Mouse (Mus musculus): ENCODE measurements at regions not wholly inside any gene's neighbourhood (a gene's known extent, or its start where the extent isn't known, plus 50 kb on each side); places are given as distances from the start of the nearest gene placed in this dataset.

DNA sequence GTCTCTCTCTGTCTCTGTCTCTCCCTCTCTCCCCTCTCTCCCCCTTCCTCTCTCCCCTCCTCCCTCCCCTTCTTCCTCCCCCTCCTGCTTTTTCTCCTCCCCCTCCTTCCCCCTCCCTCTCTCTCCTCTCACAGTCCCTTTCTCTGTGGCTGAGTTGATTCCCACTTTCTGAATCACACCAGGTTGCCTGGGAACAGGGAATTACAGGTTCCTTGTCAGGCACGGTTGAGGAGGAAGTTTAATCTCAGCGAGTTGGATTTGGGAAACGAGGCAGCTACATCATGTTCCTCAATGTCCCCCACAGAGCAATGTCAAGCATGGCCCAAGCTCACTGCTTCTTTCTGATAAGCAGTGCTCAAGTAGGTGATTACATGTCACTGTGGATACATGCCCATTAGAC, 386.3 kb upstream of the Kazn start:
- H3K4me2 ChIP-seq: no peak overlapping the region
- H3K9ac ChIP-seq: no peak overlapping the region
- no peaks in the 10 kb centered on the region for H3K36me3 ChIP-seq
- H3K27ac ChIP-seq: no peak overlapping the region
- no peak for ATAC-seq (ENCODE audit: borderline replicate concordance, extremely low read depth, low FRiP score, low TSS enrichment)
- 43% methylated on average over 3 of the region's 3 CpGs for WGBS
- H3K27me3 ChIP-seq: no peaks in the 10 kb centered on the region
- H3K4me1 ChIP-seq: peaks cover 10% of the 10 kb centered on the region
- H3K9me3 ChIP-seq: no peaks in the 10 kb centered on the region
- no peak overlapping the region for H3K4me3 ChIP-seq

DNA sequence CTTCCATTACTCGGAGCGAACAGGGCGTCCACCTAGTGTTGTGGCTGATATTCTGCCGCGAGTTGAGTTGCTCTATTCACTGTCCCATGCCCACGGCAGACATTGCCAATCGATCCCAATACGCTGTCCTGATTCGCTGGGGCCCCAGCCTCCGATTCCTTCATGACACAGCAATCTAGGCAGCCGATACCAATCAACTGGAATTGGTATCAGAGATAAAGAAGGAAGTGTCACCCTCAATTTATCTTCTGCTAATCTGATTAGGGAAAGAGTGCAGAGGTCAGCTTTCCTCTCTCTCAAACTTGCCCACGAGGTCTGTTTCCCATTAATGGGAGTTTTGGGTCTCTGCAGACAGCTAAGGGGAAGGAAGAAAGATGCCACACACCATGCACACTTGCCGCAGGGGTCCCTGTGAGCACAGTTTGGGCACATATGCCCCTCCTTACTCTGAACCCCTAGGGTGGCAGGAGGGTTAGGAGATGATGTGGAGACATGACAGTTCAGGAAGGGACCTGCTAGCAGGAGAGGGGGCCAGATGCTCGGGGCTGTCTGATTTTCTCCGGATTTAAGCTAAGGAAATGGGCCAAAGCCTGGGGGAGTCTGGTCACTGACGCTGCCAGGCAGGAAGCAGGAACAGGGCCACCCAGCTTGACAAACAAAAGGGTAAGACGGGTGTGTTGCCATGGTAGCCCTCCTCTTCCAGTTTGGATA, 383.1 kb upstream of the Kazn start:
- Histone ChIP-seq H3K9ac (no peak overlapping the region), H3K36me3 (no peaks in the 10 kb centered on the region), H3K4me1 (peaks cover 26% of the 10 kb centered on the region), H3K27me3 (no peaks in the 10 kb centered on the region), H3K27ac (no peak overlapping the region), H3K4me2 (no peak overlapping the region), H3K9me3 (no peaks in the 10 kb centered on the region), H3K4me3 (no peak overlapping the region)
- 39% methylated on average over 17 of the region's 17 CpGs for WGBS
- ATAC-seq (ENCODE audit: borderline replicate concordance, extremely low read depth, low FRiP score, low TSS enrichment): no peak

GRCm38 (mm10) chr4:142619396-142619795, 380.2 kb upstream of the Kazn start:
- Histone ChIP-seq H3K9ac (no peak overlapping the region), H3K4me2 (no peak overlapping the region), H3K4me3 (no peak overlapping the region), H3K36me3 (no peaks in the 10 kb centered on the region), H3K27ac (no peak overlapping the region), H3K9me3 (no peaks in the 10 kb centered on the region), H3K27me3 (no peaks in the 10 kb centered on the region), H3K4me1 (peaks cover 26% of the 10 kb centered on the region)
- ATAC-seq (ENCODE audit: borderline replicate concordance, extremely low read depth, low FRiP score, low TSS enrichment): no peak
- 63% methylated on average over 8 of the region's 8 CpGs for WGBS

DNA sequence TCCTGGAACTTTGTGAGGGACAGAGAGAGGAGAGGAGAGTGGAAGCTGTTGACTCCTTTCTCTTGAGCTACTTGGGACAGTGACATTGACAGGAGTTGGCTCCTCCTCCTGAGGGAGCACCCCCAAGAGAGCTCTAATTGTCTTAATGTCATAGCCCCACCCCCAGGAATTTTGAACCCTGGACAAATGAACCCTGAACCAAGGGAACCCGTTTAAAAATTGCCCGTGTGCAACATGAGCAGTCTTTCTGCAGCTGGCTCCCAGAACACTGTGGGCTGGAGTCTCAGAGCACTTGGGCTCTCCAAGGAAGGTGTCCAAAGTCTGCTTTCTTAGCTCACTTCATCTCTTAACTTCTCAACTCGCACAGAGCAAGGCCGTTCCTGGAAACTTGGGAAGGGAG, 379.6 kb upstream of the Kazn start:
- no peak overlapping the region for H3K9ac ChIP-seq
- H3K4me3 ChIP-seq: no peak overlapping the region
- ATAC-seq (ENCODE audit: borderline replicate concordance, extremely low read depth, low FRiP score, low TSS enrichment): no peak
- peaks cover 26% of the 10 kb centered on the region for H3K4me1 ChIP-seq
- H3K4me2 ChIP-seq: no peak overlapping the region
- 13% methylated on average over 4 of the region's 4 CpGs for WGBS
- H3K9me3 ChIP-seq: no peaks in the 10 kb centered on the region
- no peaks in the 10 kb centered on the region for H3K36me3 ChIP-seq
- no peaks in the 10 kb centered on the region for H3K27me3 ChIP-seq
- no peak overlapping the region for H3K27ac ChIP-seq

- Histone ChIP-seq H3K4me1 (peaks cover 23% of the 10 kb centered on the region), H3K27me3 (no peaks in the 10 kb centered on the region), H3K9me3 (no peaks in the 10 kb centered on the region), H3K9ac (no peak overlapping the region), H3K4me2 (no peak overlapping the region), H3K36me3 (no peaks in the 10 kb centered on the region), H3K4me3 (no peak overlapping the region), H3K27ac (no peak overlapping the region)
- ATAC-seq (ENCODE audit: borderline replicate concordance, extremely low read depth, low FRiP score, low TSS enrichment): no peak
- WGBS: 65% methylated on average over 5 of the region's 5 CpGs
Measured at GRCm38 (mm10) chr4:142617676-142618075, 378.5 kb upstream of the Kazn start.

GRCm38 (mm10) chr4:142616901-142617300, 377.7 kb upstream of the Kazn start:
- Histone ChIP-seq H3K4me3 (no peak overlapping the region), H3K27me3 (no peaks in the 10 kb centered on the region), H3K9me3 (no peaks in the 10 kb centered on the region), H3K9ac (no peak overlapping the region), H3K4me1 (peaks cover 15% of the 10 kb centered on the region), H3K4me2 (no peak overlapping the region), H3K27ac (no peak overlapping the region), H3K36me3 (no peaks in the 10 kb centered on the region)
- 84% methylated on average over 7 of the region's 7 CpGs for WGBS
- no peak for ATAC-seq (ENCODE audit: borderline replicate concordance, extremely low read depth, low FRiP score, low TSS enrichment)

GRCm38 (mm10) chr4:142605098-142605497, 365.9 kb upstream of the Kazn start:
- 61% methylated on average over 3 of the region's 3 CpGs for WGBS
- H3K4me3 ChIP-seq: no peak overlapping the region
- no peaks in the 10 kb centered on the region for H3K36me3 ChIP-seq
- no peak overlapping the region for H3K4me2 ChIP-seq
- no peak overlapping the region for H3K9ac ChIP-seq
- no peaks in the 10 kb centered on the region for H3K9me3 ChIP-seq
- H3K27ac ChIP-seq: no peak overlapping the region
- peak; percentile 57 for ATAC-seq (ENCODE audit: borderline replicate concordance, extremely low read depth, low FRiP score, low TSS enrichment)
- no peaks in the 10 kb centered on the region for H3K27me3 ChIP-seq
- no peaks in the 10 kb centered on the region for H3K4me1 ChIP-seq

DNA sequence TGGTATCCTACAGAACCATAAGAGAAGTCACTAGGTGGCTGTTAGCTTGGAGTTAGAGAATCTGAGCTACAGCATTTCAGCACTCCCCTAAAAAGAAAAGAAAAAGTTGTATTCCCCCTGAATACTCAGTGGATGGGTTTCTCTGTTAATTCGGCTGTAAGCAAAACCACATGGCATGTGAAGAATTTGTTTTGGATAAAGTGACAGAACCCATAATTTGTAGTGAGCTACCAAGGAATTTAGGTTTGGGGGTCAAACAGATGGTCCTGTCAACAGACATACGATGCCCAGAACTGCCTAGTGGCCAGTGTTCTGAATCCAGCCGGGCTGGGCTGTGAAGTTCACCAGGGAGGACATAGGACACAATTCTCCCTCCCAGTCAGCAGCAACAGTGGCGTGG, 358.0 kb upstream of the Kazn start:
- ATAC-seq (ENCODE audit: borderline replicate concordance, extremely low read depth, low FRiP score, low TSS enrichment): no peak
- H3K9ac ChIP-seq: no peak overlapping the region
- H3K36me3 ChIP-seq: no peaks in the 10 kb centered on the region
- no peaks in the 10 kb centered on the region for H3K9me3 ChIP-seq
- no peak overlapping the region for H3K27ac ChIP-seq
- no peaks in the 10 kb centered on the region for H3K27me3 ChIP-seq
- no peak overlapping the region for H3K4me3 ChIP-seq
- H3K4me2 ChIP-seq: no peak overlapping the region
- 42% methylated on average over 4 of the region's 4 CpGs for WGBS
- H3K4me1 ChIP-seq: no peaks in the 10 kb centered on the region

- H3K27ac ChIP-seq: no peak overlapping the region
- H3K27me3 ChIP-seq: no peaks in the 10 kb centered on the region
- H3K4me3 ChIP-seq: no peak overlapping the region
- no peaks in the 10 kb centered on the region for H3K9me3 ChIP-seq
- H3K4me1 ChIP-seq: peaks cover 18% of the 10 kb centered on the region; the same call in 1 of the 2 replicates
- no peak overlapping the region for H3K4me2 ChIP-seq
- no peak for ATAC-seq (ENCODE audit: borderline replicate concordance, extremely low read depth, low FRiP score, low TSS enrichment)
- H3K36me3 ChIP-seq: no peaks in the 10 kb centered on the region
- WGBS: 39% methylated on average over 7 of the region's 7 CpGs
- no peak overlapping the region for H3K9ac ChIP-seq
Measured at GRCm38 (mm10) chr4:142589084-142589741, 350.0 kb upstream of the Kazn start.

DNA sequence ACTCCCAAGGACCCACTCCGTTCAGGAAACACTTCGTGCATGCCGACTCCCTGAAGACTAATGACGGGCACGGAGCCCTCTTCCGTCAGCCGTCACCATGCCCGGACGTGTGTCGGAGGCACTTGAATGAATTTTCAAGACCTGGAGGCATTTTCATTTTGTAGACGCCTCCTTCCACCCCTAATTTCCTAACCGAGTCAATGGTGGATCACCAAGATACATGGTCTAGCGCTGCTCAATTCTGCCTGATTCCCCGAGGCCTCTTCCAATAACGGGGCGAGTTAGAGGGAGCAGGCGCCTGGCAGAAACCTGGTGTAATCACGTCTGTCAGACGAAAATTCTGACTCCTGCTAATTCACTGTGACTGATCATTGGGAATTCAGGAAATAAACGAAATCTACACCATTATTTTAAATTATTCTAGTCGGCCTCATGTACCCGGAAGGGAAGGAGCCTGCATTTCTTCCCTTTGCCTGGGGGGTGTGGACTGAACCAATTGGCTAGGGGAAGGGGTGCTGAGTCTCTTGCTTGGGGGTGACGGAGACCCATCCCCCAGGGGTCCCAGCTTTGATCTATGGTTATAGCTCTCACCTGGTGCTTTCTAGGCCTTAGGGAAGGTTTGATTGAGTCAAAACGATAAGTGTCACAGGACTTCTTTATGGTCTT, 349.4 kb upstream of the Kazn start:
- no peak overlapping the region for H3K27ac ChIP-seq
- WGBS: 58% methylated on average over 24 of the region's 24 CpGs
- no peak overlapping the region for H3K4me2 ChIP-seq
- no peak overlapping the region for H3K9ac ChIP-seq
- H3K9me3 ChIP-seq: no peaks in the 10 kb centered on the region
- ATAC-seq (ENCODE audit: borderline replicate concordance, extremely low read depth, low FRiP score, low TSS enrichment): no peak
- H3K36me3 ChIP-seq: no peaks in the 10 kb centered on the region
- no peaks in the 10 kb centered on the region for H3K27me3 ChIP-seq
- H3K4me3 ChIP-seq: no peak overlapping the region
- peaks cover 18% of the 10 kb centered on the region; the same call in 1 of the 2 replicates for H3K4me1 ChIP-seq

DNA sequence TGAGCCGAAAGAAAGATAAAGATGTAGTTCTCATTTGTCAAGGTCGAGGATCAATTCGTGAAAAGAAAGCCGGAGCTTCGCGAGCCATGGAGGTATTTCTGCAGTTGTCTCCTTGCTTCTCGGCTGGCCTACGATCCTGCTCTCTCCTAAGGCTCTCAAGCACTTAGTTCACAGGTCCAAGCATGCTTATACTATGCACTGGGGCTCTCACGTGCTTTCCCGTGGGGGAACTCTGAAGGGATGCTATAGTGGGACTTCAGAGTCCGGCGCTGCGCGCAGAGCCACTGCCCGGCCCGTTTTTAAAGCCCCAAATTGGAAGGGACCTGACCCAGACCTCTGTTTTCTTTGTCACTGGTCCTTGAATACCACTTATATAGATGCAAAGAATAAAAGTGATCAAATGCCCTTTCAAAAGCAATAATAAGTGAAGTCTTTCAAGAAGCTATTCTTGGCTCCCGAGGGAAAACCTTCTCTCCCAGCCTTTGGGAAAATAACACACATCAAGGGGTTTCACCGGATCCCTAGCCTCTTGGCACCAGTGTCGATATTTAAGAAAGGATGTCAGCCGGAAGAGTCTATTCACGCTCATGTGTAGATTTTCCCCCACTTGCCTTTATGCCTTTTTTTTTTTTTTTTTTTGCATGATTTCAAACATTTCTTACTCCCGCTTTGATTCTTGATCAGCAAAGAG, 348.3 kb upstream of the Kazn start:
- no peak overlapping the region for H3K4me2 ChIP-seq
- no peak overlapping the region for H3K9ac ChIP-seq
- WGBS: 79% methylated on average over 22 of the region's 22 CpGs
- peaks cover 18% of the 10 kb centered on the region; the same call in 1 of the 2 replicates for H3K4me1 ChIP-seq
- H3K27me3 ChIP-seq: no peaks in the 10 kb centered on the region
- no peak for ATAC-seq (ENCODE audit: borderline replicate concordance, extremely low read depth, low FRiP score, low TSS enrichment)
- H3K9me3 ChIP-seq: no peaks in the 10 kb centered on the region
- H3K36me3 ChIP-seq: no peaks in the 10 kb centered on the region
- H3K27ac ChIP-seq: no peak overlapping the region
- H3K4me3 ChIP-seq: no peak overlapping the region

GRCm38 (mm10) chr4:142578536-142578935, 339.3 kb upstream of the Kazn start:
- Histone ChIP-seq H3K27ac (no peak overlapping the region), H3K36me3 (no peaks in the 10 kb centered on the region), H3K27me3 (no peaks in the 10 kb centered on the region), H3K4me3 (no peak overlapping the region), H3K9ac (no peak overlapping the region), H3K9me3 (no peaks in the 10 kb centered on the region), H3K4me2 (no peak overlapping the region), H3K4me1 (no peaks in the 10 kb centered on the region)
- 87% methylated on average over 4 of the region's 4 CpGs for WGBS
- no peak for ATAC-seq (ENCODE audit: borderline replicate concordance, extremely low read depth, low FRiP score, low TSS enrichment)
